Mouse (Mus musculus) fat pad, adult 2 months (tissue): ENCODE results near the gene Dync1i2.

ENCODE experiments used
- DNase-seq: peaks from one replicate; pipeline ENCODE4 v3.0.0-alpha.2; 2011; ENCODE audit warnings: low read depth, low spot score; ENCODE audit errors: extremely low read depth

The Dync1i2 gene

GRCm38 (mm10) chr2:71268691-71269090, 57.2 kb downstream of the Dync1i2 start:
- no peak for DNase-seq

- DNase-seq, result no peak
These were observed 57.8 kb downstream of the Dync1i2 start for GRCm38 (mm10) chr2:71269332-71269731.

GRCm38 (mm10) chr2:71270085-71270484, 58.6 kb downstream of the Dync1i2 start:
- DNase-seq, result no peak

- peak; percentile 8 for DNase-seq
These were observed 62.6 kb downstream of the Dync1i2 start for GRCm38 (mm10) chr2:71273955-71274679.

GRCm38 (mm10) chr2:71275734-71276133, 64.2 kb downstream of the Dync1i2 start:
- DNase-seq, result no peak

- DNase-seq, result no peak
These were observed 67.6 kb downstream of the Dync1i2 start for GRCm38 (mm10) chr2:71278791-71279775.

- DNase-seq, result no peak
These were observed 70.5 kb downstream of the Dync1i2 start for GRCm38 (mm10) chr2:71281981-71282380.

GRCm38 (mm10) chr2:71290107-71290775, 78.7 kb downstream of the Dync1i2 start:
- DNase-seq, result no peak

- DNase-seq, result no peak
These were observed 80.1 kb downstream of the Dync1i2 start for GRCm38 (mm10) chr2:71291566-71291965.

GRCm38 (mm10) chr2:71293983-71294382, 82.5 kb downstream of the Dync1i2 start:
- no peak for DNase-seq

GRCm38 (mm10) chr2:71294489-71294888, 83.0 kb downstream of the Dync1i2 start:
- DNase-seq, result no peak

- DNase-seq, result no peak
These were observed 84.3 kb downstream of the Dync1i2 start for GRCm38 (mm10) chr2:71295844-71296243.

GRCm38 (mm10) chr2:71297501-71297900, 86.0 kb downstream of the Dync1i2 start:
- no peak for DNase-seq

- DNase-seq, result no peak
These were observed 87.2 kb downstream of the Dync1i2 start for GRCm38 (mm10) chr2:71298729-71299128.

- DNase-seq, result no peak
These were observed 90.7 kb downstream of the Dync1i2 start for GRCm38 (mm10) chr2:71302156-71302663.

GRCm38 (mm10) chr2:71303221-71303620, 91.7 kb downstream of the Dync1i2 start:
- no peak for DNase-seq

- DNase-seq, result no peak
These were observed 93.3 kb downstream of the Dync1i2 start for GRCm38 (mm10) chr2:71304821-71305220.

GRCm38 (mm10) chr2:71306357-71306756, 94.9 kb downstream of the Dync1i2 start:
- DNase-seq, result no peak

GRCm38 (mm10) chr2:71309726-71310125, 98.2 kb downstream of the Dync1i2 start:
- no peak for DNase-seq

GRCm38 (mm10) chr2:71312067-71312466, 100.6 kb downstream of the Dync1i2 start:
- no peak for DNase-seq
